Mouse (Mus musculus): ENCODE data around the gene Hacd1. TPM values are rescaled to one million over a fixed set of nuclear protein-coding genes. Genes with fewer than 3 reads are reported as not detected.

Hacd1 gene
- polyA plus RNA-seq, 1 experiment: 45.1 TPM

DNA sequence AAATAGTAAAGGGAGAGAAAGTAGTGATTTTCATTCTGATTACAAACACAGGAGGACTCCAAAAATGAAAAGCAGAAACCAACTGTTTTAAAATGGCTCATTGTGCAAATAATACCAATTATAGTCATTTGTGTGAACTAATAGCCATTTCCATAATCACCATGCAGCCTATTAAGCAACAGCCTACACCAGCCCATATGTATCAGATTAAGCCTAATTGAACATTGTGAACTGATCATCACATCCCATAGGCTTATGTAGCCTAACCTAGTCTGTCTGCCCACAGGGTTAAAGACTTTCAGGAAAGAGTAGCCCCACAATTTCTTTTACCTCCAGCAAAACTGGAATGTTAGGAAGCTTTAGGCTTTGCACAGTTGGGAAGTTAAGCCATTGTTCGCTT, 125.2 kb downstream of the Hacd1 start:
- H3K4me3 ChIP-seq (ENCODE audit: low read depth, low read length): no peak overlapping the region
- no peak overlapping the region for H3K27ac ChIP-seq (ENCODE audit: insufficient read depth, low read depth, low read length)
- TF ChIP-seq POLR2A (IDR thresholded peaks at IDR 0.05; ENCODE audit: low read depth, low read length): no peak
- 89% methylated on average over 1 of the region's 1 CpGs for WGBS
- no peaks in the 10 kb centered on the region for H3K4me1 ChIP-seq (ENCODE audit: control insufficient read depth, insufficient read depth, insufficient read length, low read length)
- no peaks in the 10 kb centered on the region for H3K27me3 ChIP-seq (ENCODE audit: control insufficient read depth, insufficient read depth, low read length)
- no peaks in the 10 kb centered on the region for H3K36me3 ChIP-seq (ENCODE audit: control insufficient read depth, insufficient read depth, low read length)

DNA sequence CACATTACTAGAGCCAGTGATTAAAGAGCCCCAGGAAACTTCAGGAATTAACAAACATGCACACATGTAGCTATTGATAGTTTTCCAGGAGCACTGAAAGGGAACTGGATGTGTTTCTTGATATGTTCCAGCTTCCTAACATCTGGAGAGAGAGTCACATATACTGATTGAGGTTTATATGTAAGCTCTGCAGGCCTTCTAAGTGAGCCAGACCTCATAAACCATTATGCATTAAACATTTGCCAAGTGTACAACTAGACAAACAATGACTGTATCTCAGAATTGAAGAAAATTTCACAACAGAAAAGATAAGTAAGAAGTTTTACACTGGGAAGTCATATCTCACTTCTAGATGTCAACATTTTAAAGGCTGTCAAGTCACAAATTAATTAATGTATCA, 167.4 kb downstream of the Hacd1 start:
- H3K27me3 ChIP-seq (ENCODE audit: control insufficient read depth, insufficient read depth, low read length): no peaks in the 10 kb centered on the region
- no peak overlapping the region for H3K27ac ChIP-seq (ENCODE audit: insufficient read depth, low read depth, low read length)
- H3K4me1 ChIP-seq (ENCODE audit: control insufficient read depth, insufficient read depth, insufficient read length, low read length): no peaks in the 10 kb centered on the region
- no peaks in the 10 kb centered on the region for H3K36me3 ChIP-seq (ENCODE audit: control insufficient read depth, insufficient read depth, low read length)
- TF ChIP-seq CTCF (IDR thresholded peaks at IDR 0.05; ENCODE audit: extremely low read depth, insufficient read length, insufficient replicate concordance, low read depth, low read length) (no peak), POLR2A (IDR thresholded peaks at IDR 0.05; ENCODE audit: low read depth, low read length) (no peak)
- no peak overlapping the region for H3K4me3 ChIP-seq (ENCODE audit: low read depth, low read length)

DNA sequence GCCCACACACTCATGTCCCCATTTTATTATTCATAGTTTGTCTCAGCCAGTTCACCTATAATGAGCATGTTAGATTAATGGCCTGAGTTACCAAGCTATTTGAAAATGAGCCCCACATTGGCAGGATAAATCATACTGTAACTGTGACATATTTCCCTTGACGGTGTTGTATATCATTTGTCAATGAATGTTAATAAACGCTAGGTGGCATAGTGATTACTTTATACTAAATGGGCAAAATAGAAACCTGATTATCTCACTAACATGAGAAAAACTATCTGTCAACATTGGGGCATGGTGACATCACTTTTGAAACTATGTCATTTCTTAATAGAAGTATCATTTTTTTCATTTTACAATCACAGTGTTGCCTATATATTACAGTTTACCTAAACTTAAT, 198.5 kb downstream of the Hacd1 start:
- Histone ChIP-seq H3K36me3 (ENCODE audit: control insufficient read depth, insufficient read depth, low read length) (no peaks in the 10 kb centered on the region), H3K27me3 (ENCODE audit: control insufficient read depth, insufficient read depth, low read length) (no peaks in the 10 kb centered on the region), H3K27ac (ENCODE audit: insufficient read depth, low read depth, low read length) (no peak overlapping the region), H3K4me1 (ENCODE audit: control insufficient read depth, insufficient read depth, insufficient read length, low read length) (no peaks in the 10 kb centered on the region), H3K4me3 (ENCODE audit: low read depth, low read length) (no peak overlapping the region)
- WGBS: 55% methylated on average over 2 of the region's 2 CpGs
- TF ChIP-seq POLR2A (IDR thresholded peaks at IDR 0.05; ENCODE audit: low read depth, low read length): no peak
- TF ChIP-seq CTCF (IDR thresholded peaks at IDR 0.05; ENCODE audit: extremely low read depth, insufficient read length, insufficient replicate concordance, low read depth, low read length): no peak

DNA sequence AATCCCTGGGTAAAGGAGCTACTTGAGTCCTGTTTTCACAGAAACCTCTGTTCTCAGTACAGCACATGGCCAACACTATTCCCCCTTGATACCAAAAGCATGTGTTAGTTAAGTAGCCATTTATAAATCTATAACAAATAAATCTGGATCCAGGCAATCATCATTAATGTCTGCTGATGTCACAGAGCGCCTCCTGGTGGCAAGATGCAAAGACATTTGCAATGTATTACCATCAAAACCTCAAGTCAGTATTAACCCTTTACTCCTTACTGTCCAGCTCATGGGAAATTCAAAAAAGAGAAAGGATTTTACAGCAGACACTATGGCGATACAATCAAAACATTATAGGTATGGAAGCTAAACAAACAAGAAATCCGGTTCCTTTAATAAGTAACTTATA, 200.4 kb downstream of the Hacd1 start:
- no peaks in the 10 kb centered on the region for H3K4me1 ChIP-seq (ENCODE audit: control insufficient read depth, insufficient read depth, insufficient read length, low read length)
- H3K4me3 ChIP-seq (ENCODE audit: low read depth, low read length): no peak overlapping the region
- no peak overlapping the region for H3K27ac ChIP-seq (ENCODE audit: insufficient read depth, low read depth, low read length)
- WGBS: 55% methylated on average over 3 of the region's 3 CpGs
- TF ChIP-seq CTCF (IDR thresholded peaks at IDR 0.05; ENCODE audit: extremely low read depth, insufficient read length, insufficient replicate concordance, low read depth, low read length) (no peak), POLR2A (IDR thresholded peaks at IDR 0.05; ENCODE audit: low read depth, low read length) (no peak)
- H3K27me3 ChIP-seq (ENCODE audit: control insufficient read depth, insufficient read depth, low read length): no peaks in the 10 kb centered on the region
- H3K36me3 ChIP-seq (ENCODE audit: control insufficient read depth, insufficient read depth, low read length): no peaks in the 10 kb centered on the region

DNA sequence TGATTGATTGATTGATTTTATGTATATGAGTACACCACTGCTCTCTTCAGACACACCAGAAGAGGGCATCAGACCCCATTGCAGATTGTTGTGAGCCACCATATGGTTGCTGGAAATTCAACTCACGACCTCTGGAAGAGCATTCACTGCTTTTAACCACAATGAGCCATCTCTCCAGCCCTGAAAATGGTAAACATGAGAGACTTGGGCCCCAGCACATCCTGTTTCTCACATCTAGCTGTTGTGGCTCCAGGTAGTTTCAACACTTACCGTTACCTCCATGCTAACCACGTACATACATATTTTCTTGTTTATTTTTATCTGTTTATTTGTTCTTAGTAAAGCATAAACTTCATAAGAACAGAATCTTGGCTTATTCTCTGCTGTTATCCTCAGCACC, 219.6 kb downstream of the Hacd1 start:
- Histone ChIP-seq H3K36me3 (ENCODE audit: control insufficient read depth, insufficient read depth, low read length) (no peaks in the 10 kb centered on the region), H3K27me3 (ENCODE audit: control insufficient read depth, insufficient read depth, low read length) (no peaks in the 10 kb centered on the region), H3K4me1 (ENCODE audit: control insufficient read depth, insufficient read depth, insufficient read length, low read length) (no peaks in the 10 kb centered on the region), H3K27ac (ENCODE audit: insufficient read depth, low read depth, low read length) (no peak overlapping the region), H3K4me3 (ENCODE audit: low read depth, low read length) (no peak overlapping the region)
- WGBS: 62% methylated on average over 3 of the region's 3 CpGs
- TF ChIP-seq CTCF (IDR thresholded peaks at IDR 0.05; ENCODE audit: extremely low read depth, insufficient read length, insufficient replicate concordance, low read depth, low read length): no peak
- TF ChIP-seq POLR2A (IDR thresholded peaks at IDR 0.05; ENCODE audit: low read depth, low read length): no peak

DNA sequence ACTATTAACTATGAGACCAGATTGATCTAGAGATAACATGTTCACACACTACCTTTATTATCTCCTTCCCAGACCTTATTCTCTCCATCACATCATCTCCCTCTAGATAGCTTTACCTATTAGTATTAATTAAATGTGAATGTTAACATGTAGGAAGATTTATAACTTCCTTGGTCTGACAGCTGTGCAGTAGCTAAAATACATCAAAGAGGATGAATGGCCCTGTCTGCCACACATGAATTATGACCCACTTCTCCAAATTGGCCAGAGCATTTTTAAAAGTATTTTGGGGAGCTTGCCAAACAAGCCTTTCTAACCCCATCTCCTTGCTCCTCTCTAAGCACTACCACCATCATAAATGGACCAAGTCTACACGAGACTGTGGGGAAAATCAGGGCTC, 220.9 kb downstream of the Hacd1 start:
- H3K4me1 ChIP-seq (ENCODE audit: control insufficient read depth, insufficient read depth, insufficient read length, low read length): no peaks in the 10 kb centered on the region
- WGBS: 33% methylated on average over 1 of the region's 1 CpGs
- H3K4me3 ChIP-seq (ENCODE audit: low read depth, low read length): no peak overlapping the region
- TF ChIP-seq POLR2A (IDR thresholded peaks at IDR 0.05; ENCODE audit: low read depth, low read length) (no peak), CTCF (IDR thresholded peaks at IDR 0.05; ENCODE audit: extremely low read depth, insufficient read length, insufficient replicate concordance, low read depth, low read length) (no peak)
- H3K27ac ChIP-seq (ENCODE audit: insufficient read depth, low read depth, low read length): no peak overlapping the region
- no peaks in the 10 kb centered on the region for H3K27me3 ChIP-seq (ENCODE audit: control insufficient read depth, insufficient read depth, low read length)
- H3K36me3 ChIP-seq (ENCODE audit: control insufficient read depth, insufficient read depth, low read length): no peaks in the 10 kb centered on the region

DNA sequence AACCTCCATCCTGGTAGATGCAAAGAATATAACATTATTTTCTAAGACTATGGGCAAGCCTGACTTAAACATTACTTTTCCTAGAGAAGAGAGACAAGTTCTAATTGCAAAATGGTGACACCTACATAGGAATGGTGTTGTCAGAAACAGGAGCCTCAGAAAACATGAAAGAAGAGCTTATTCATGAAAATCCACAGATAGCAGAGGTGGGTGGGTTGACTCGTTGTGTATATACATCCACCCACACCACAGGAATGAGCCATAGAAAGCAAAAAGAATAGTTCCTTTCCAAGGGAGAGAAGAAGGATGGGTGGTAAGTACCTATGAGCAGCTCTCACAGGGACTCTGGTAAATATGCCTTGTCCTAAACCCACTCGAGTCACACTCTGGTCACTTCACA, 239.3 kb downstream of the Hacd1 start:
- Histone ChIP-seq H3K27me3 (ENCODE audit: control insufficient read depth, insufficient read depth, low read length) (no peaks in the 10 kb centered on the region), H3K4me1 (ENCODE audit: control insufficient read depth, insufficient read depth, insufficient read length, low read length) (no peaks in the 10 kb centered on the region), H3K27ac (ENCODE audit: insufficient read depth, low read depth, low read length) (no peak overlapping the region), H3K36me3 (ENCODE audit: control insufficient read depth, insufficient read depth, low read length) (no peaks in the 10 kb centered on the region), H3K4me3 (ENCODE audit: low read depth, low read length) (no peak overlapping the region)
- WGBS: 78% methylated on average over 2 of the region's 2 CpGs
- TF ChIP-seq CTCF (IDR thresholded peaks at IDR 0.05; ENCODE audit: extremely low read depth, insufficient read length, insufficient replicate concordance, low read depth, low read length): no peak
- TF ChIP-seq POLR2A (IDR thresholded peaks at IDR 0.05; ENCODE audit: low read depth, low read length): no peak

DNA sequence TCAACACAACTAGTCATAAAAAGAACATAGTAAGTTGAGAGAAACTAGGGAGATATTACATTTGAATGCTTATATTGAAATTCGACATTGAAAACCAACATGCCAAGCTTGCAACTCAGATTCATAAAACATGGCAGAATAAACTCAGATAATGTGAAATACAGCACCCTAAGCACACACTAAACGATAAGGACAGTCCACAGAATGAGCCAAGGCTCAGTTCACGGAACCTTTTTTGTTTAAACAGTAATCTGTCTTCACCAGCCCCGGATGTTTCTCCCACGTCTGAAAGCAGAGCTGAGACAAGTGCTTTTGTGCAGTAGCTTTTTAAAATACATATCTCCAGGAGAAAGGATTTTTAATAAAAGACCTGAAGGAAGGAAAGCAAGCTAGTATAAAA, 247.3 kb downstream of the Hacd1 start:
- H3K4me3 ChIP-seq (ENCODE audit: low read depth, low read length): no peak overlapping the region
- H3K4me1 ChIP-seq (ENCODE audit: control insufficient read depth, insufficient read depth, insufficient read length, low read length): no peaks in the 10 kb centered on the region
- TF ChIP-seq POLR2A (IDR thresholded peaks at IDR 0.05; ENCODE audit: low read depth, low read length): no peak
- no peak for TF ChIP-seq CTCF (IDR thresholded peaks at IDR 0.05; ENCODE audit: extremely low read depth, insufficient read length, insufficient replicate concordance, low read depth, low read length)
- H3K27ac ChIP-seq (ENCODE audit: insufficient read depth, low read depth, low read length): no peak overlapping the region
- WGBS: 17% methylated on average over 5 of the region's 5 CpGs
- no peaks in the 10 kb centered on the region for H3K36me3 ChIP-seq (ENCODE audit: control insufficient read depth, insufficient read depth, low read length)
- H3K27me3 ChIP-seq (ENCODE audit: control insufficient read depth, insufficient read depth, low read length): no peaks in the 10 kb centered on the region
